Mouse (Mus musculus) left cerebral cortex, adult 9 months (tissue): ENCODE results near the gene Pfdn2.
"Not testable (repeated sequence)": the region's sequence is repeated elsewhere in the genome, so short reads cannot be mapped to it uniquely, and the experiment has no call there.

ENCODE experiments used
- DNase-seq, 2 experiments: peaks; one replicate each; pipeline ENCODE4 v3.0.0; 2022; ENCODE audit warnings: low spot score in 2 of 2

The Pfdn2 gene

GRCm38 (mm10) chr1:171345225-171346094 is at the start of gene Pfdn2, which contains the start of gene Nit1:
Pfdn2 (plus strand) TSS chr1:171345670.
Nit1 (minus strand) TSS chr1:171345646.
- DNase-seq, result peak in 1 of 2 experiments; percentile 89

GRCm38 (mm10) chr1:171298226-171298625 is 47.2 kb upstream of the Pfdn2 start:
- DNase-seq, result no peak

GRCm38 (mm10) chr1:171306157-171306556 is 39.3 kb upstream of the Pfdn2 start:
- not testable (repeated sequence) for DNase-seq

- DNase-seq, result no peak
Observed at GRCm38 (mm10) chr1:171309321-171309720, 36.1 kb upstream of the Pfdn2 start.

- no peak for DNase-seq
Observed at GRCm38 (mm10) chr1:171319748-171320147, 25.7 kb upstream of the Pfdn2 start.

- no peak for DNase-seq
Observed at GRCm38 (mm10) chr1:171320151-171320550, 25.3 kb upstream of the Pfdn2 start.

- no peak for DNase-seq
Observed at GRCm38 (mm10) chr1:171321415-171321814, 24.1 kb upstream of the Pfdn2 start.

- DNase-seq, result no peak
Observed at GRCm38 (mm10) chr1:171322012-171322411, 23.5 kb upstream of the Pfdn2 start.

GRCm38 (mm10) chr1:171325571-171325970 is 19.9 kb upstream of the Pfdn2 start:
- DNase-seq, result no peak

- DNase-seq, result not testable (repeated sequence)
Observed at GRCm38 (mm10) chr1:171326588-171326987, 18.9 kb upstream of the Pfdn2 start.

- no peak for DNase-seq
Observed at GRCm38 (mm10) chr1:171328244-171328643, 17.2 kb upstream of the Pfdn2 start.

- DNase-seq, result peak; percentile 93 to 96
Observed at GRCm38 (mm10) chr1:171328839-171329432, 16.5 kb upstream of the Pfdn2 start, which contains the start of gene Dedd. Dedd (plus strand) TSS chr1:171329145.

- peak in 1 of 2 experiments; percentile 35 for DNase-seq
Observed at GRCm38 (mm10) chr1:171329433-171330215, 15.8 kb upstream of the Pfdn2 start.

GRCm38 (mm10) chr1:171330216-171330560 is 15.3 kb upstream of the Pfdn2 start:
- no peak for DNase-seq

- DNase-seq, result no peak
Observed at GRCm38 (mm10) chr1:171342262-171343207, 2.9 kb upstream of the Pfdn2 start.

GRCm38 (mm10) chr1:171343922-171344677 is 1.4 kb upstream of the Pfdn2 start:
- no peak for DNase-seq

GRCm38 (mm10) chr1:171344715-171345114 is 755 bp upstream of the Pfdn2 start:
- no peak for DNase-seq

GRCm38 (mm10) chr1:171346095-171346450 is 603 bp downstream of the Pfdn2 start:
- no peak for DNase-seq

GRCm38 (mm10) chr1:171348665-171349064 is 3.2 kb downstream of the Pfdn2 start:
- no peak for DNase-seq

- DNase-seq, result no peak
Observed at GRCm38 (mm10) chr1:171349210-171349609, 3.7 kb downstream of the Pfdn2 start.
